Mouse (Mus musculus) retina, embryonic 14.5 days (tissue): ENCODE measurements around the gene Trappc12.

Experiments used
- DNase-seq: peaks from one replicate; pipeline ENCODE4 v3.0.0-alpha.2; 2015; ENCODE audit warnings: low spot score

Gene Trappc12

DNA sequence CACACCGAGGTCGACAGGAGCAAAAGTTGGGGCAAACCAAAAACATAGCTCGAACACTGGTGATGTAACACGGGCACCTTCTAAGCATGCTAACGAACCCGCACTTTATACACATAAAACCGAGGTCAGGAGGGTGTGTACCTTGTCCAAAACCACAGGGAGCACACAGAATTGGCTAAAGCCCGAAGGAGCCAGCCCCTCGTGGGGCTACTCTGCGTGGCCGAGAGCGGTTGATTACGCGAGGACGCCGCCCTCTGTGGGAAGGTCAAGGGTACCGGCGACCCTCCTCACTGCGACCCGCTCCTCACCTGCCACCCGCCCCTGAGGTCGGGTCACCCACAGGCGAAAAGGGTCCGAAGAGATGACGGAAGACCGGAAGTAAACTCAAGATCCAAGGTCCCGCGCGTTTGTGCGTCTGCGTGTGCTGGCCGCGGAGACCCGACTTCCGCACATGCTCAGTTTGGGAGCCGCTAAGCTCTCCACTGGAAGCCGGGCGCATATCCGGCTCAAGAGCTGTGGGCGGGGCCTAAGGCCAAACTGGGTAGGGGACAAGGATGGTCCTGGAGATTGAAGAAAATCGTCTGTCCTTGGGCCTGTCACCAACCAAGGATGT lies at the start of gene Trappc12:
Gene Trappc12 (minus strand): TSS at position 452 of the 613 bp plus-strand sequence.
- peak; percentile 95 for DNase-seq

DNA sequence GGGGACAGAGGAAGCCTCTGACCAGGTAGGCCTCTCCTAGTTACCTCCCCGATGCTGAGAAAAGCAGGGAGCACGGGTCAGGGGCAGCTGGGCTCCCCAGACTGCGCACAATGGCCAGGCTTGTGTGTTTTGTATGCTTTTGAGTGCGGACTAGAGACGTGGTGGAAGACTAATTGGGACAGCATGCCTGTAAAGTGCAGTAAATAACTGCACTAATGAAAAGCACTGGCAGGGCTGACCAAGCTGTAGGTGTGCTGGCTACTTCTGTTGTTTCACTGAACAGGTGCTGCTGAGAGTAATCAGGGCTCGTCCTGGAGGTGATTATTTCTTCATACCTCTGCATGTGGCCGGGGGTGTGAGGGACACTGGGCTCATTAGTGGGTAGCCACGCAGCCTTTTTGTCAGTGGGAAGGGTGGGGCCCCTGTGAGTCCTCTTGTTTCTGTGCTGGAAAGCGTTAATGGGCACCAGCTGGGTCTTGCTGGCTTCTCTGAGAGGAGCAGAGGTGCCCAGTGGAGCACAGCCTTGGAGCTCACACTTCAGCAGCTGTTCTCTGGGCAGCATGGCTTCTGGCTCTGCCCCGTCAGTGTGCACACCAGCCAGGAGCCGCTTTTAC lies 49.6 kb upstream of the Trappc12 start:
- peak; percentile 59 for DNase-seq

DNA sequence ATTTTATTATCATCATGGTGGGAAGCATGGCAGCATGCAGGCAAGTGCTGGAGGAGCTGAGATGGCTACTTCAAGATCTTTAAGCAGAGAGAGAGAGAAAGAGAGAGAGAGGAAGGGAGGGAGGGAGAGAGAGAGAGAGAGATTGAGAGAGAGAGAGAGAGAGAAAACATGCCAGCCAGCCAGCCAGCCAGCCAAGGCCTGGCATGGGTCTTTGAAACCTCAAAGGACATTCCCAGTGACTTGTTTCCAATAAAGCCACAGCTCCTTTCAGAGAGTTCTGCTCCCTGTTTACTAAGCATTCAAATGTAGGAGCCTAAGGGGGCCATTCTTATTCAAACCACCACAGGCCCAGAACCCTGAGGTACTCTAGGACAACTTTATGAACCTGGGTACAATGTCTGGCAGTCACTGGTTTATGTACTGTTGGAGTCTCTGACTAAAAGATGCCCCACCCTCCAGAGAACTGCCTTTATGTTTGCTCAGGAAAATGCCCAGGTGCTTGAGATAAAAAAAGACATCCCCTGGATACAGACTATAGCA lies 46.7 kb upstream of the Trappc12 start:
- no peak for DNase-seq

DNA sequence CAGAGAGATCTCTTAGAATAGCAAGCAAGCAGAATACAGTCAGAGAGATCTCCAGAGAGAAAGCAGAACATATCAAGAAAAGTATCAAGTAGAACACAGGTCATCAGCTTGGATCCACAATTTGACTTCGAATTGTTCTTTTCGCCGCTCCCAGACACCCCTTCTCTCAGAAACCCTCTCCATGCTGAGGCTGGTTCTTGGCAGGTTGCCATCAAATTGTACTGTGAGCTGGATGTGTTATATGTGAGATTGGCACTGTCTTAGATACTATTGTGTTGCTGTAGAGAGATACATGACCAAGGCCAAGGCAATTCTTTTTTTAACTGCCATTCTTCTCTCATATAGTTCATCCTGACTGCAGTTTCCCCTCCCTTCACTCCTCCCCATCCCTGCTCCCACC lies 44.8 kb upstream of the Trappc12 start:
- DNase-seq: no peak

- DNase-seq: no peak
These were observed 43.4 kb upstream of the Trappc12 start for GRCm38 (mm10) chr12:28793715-28794114.

- DNase-seq: no peak
These were observed 42.3 kb upstream of the Trappc12 start for GRCm38 (mm10) chr12:28792613-28793012.

DNA sequence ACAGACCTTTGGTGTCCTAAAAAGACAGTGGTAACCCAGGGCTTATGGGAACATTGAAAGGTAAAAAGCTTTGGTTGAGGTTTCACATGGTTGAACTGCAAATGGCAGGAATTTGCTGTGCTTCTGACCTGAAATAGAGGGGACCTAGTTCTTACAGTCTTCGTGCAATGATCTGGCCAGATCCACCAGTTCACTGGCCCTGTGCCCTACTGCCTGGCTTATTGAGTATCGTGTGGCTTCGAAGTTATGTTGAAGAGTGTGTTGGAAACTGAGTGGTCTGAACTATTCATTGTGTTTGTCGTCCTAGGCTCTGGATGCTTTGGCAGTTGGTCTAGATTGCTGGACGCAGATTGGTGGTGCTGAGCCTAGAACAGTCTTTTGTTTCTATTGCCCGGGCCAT lies 36.0 kb upstream of the Trappc12 start:
- DNase-seq: no peak

DNA sequence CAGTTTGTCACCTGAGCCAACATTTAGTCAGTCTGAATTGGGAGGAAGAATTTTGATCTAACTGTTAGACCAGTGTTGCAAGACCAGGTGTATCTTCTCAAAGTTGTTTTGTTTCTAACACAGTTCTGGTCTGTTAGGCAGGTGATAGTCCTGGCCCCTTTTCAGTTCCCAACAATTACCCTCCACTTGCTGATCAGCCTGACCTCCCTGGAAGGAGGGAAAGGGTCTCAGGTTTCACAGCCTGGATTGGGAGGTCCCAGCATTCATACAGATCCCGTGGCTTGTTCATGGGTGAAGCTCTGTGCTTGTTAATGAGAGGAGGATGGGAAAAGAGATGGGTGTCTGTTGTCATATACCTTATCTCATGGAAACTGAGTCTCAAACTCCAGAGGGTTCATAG lies 35.0 kb upstream of the Trappc12 start:
- peak; percentile 53 for DNase-seq

DNA sequence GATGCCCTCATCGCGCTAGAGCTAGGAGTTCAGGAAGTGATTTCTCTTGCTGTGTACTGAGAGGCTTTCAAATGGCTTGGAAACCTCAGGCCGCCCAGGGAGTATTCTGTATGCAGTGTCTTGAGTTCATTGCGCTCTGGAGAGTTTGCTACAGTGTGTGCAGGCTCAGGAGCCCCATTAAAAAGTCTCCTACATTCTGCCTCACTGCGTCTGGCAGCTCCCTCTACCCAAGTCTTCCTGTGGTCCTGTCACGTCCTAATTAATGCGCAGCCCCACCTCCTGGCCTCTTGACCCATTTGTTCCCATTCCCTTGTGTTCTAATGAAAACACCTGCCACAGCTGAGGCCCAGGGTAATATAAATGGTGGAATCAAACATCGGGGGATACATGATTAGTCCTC lies 34.6 kb upstream of the Trappc12 start:
- peak; percentile 57 for DNase-seq

- DNase-seq: peak; percentile 76
These were observed 34.1 kb upstream of the Trappc12 start for GRCm38 (mm10) chr12:28784355-28784754.

DNA sequence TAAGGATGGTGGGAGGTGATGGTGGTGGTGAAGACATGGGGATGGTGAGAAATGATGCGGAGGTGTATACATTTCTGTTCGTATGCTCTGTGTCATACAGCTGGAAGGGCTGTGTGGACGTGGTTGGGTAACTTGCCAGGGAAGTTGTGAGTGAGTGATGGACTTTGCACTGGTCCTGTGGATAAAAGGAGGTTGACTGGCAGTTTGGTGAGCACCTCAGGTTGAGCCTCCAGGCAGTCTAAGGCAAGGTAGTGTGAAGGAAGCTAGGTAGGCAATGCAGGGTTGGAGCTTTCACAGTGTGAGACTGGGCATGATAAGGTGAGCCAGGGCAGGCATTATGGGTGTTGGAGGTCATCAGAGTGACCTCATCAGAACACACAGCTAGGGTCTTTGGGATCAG lies 32.4 kb upstream of the Trappc12 start:
- no peak for DNase-seq

GRCm38 (mm10) chr12:28780180-28780579 lies 29.9 kb upstream of the Trappc12 start:
- DNase-seq: no peak

DNA sequence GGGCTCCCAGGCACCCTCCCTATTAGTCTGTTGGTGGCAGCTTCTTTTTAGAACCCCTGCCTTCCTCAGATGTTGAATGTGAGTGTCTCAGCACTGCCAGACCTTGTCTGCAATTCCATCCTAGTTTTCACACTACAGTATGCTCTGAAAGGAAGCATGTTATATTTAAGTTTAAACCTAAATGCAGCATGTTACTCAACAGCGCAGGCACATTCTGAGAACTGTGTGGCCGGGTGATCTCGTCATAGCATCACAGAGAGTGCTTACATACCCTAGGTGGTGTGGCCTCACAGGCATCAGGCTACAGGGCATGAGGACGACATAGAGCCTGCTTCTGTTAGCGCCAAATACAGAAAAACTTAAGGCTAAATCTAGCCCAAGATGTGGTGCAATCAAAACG lies 25.4 kb upstream of the Trappc12 start:
- no peak for DNase-seq

- peak; percentile 37 for DNase-seq
These were observed 24.8 kb upstream of the Trappc12 start for GRCm38 (mm10) chr12:28775120-28775519.

DNA sequence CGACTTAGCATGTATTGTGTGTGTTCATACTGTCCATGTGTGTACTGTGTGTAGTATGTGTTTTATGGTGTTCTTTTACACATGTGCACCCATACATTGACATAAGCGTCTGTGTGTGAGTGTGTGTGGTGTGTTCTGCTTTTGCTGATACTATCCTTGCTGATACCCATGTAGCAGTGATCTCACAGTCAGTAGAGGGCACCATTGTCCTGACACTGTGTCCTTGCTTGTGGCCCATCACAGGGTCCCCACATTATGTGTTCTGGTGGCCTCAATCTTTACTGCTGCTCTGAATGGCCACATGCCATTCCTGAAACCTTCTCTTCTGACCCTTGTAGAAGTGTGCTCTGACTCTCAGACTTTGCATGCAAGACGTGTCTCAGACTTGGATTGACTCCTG lies 23.5 kb upstream of the Trappc12 start:
- peak; percentile 54 for DNase-seq

DNA sequence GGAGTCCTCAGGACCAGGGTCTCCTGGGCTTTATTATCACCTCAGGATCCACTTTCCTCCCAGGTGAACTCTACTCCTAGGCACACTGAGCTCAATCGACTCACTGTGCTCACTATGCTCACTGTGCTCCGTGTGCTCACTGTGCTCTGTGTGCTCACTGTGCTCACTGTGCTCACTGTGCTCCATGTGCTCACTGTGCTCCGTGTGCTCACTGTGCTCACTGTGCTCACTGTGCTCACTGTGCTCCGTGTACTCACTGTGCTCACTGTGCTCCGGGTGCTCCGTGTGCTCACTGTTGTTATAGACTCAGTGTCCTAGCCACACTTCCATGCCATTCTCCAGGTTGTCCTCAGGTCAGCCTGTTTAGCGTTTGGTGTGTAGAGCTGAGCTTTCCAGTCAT lies 19.7 kb upstream of the Trappc12 start:
- DNase-seq: no peak

- no peak for DNase-seq
These were observed 5.7 kb upstream of the Trappc12 start for GRCm38 (mm10) chr12:28756019-28756418.

- peak; percentile 97 for DNase-seq
These were observed 1.4 kb upstream of the Trappc12 start, which contains the start of gene Eipr1 for GRCm38 (mm10) chr12:28751508-28752263. Gene Eipr1, plus strand, starts transcription at chr12:28751803.

GRCm38 (mm10) chr12:28750876-28751275 lies 604 bp upstream of the Trappc12 start:
- peak; percentile 11 for DNase-seq

DNA sequence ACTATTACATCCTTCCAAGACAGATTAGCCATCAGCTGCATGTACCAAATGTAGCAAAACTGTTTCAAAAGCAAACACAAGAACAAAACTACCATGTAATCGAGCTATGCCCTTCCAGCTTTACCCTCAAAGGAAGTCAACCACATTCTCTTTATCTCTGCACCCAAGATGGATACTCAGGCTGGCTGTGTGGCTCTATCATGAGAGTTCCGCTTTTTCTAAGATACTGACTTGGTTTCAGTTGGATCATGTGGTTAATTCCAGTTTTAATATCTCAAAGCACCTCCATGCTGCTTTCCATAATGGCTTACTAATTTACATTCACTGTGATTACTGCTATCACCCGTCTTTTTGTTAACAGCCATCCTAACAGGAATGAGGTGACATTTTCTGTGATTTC lies 6.9 kb downstream of the Trappc12 start:
- DNase-seq: no peak

- DNase-seq: no peak
These were observed 15.0 kb downstream of the Trappc12 start for GRCm38 (mm10) chr12:28735293-28735692.

DNA sequence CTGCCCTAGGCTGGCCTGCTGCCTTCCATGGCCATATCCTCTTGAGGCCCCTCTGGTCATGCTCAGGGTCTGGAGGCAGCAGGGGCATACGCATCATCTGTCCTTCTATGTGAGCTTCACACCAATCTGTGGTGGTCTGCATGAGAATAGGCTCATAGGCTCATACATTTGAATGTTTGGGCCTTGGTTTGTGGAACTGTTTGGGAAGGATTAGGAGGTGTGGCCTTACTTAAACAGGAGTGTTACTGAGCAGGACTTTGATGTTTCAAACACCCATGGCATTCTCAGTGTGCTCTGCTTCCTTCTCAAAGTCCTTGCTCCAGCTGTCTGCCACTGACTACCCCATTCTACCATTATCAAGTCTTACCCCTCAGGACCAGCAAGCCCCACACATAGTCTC lies 16.0 kb downstream of the Trappc12 start:
- no peak for DNase-seq
